Mouse (Mus musculus) ES-E14 (cell line): ENCODE data around the gene Uaca. TPM values are rescaled to one million over a fixed set of nuclear protein-coding genes. Genes with fewer than 3 reads are reported as not detected.
A peak's percentile ranks its signal among the peaks of the same experiment; 100 is the strongest.

Source experiments
- DNase-seq: peaks from one replicate; pipeline ENCODE4 v3.0.0-alpha.2; 2013; ENCODE audit warnings: low read depth, low spot score
- H3K27ac ChIP-seq: 2 replicates; pipeline ENCODE4 v1.5.1; 2012; ENCODE audit warnings: low read depth, mild to moderate bottlenecking, low read length, moderate library complexity, mixed read lengths; ENCODE audit not compliant: poor library complexity, insufficient read depth, severe bottlenecking
- H3K36me3 ChIP-seq: 2 replicates; pipeline ENCODE4 v1.6.1; 2012; ENCODE audit warnings: mild to moderate bottlenecking, low read length, moderate library complexity, mixed read lengths; ENCODE audit not compliant: control insufficient read depth, poor library complexity, insufficient read depth, severe bottlenecking
- H3K4me1 ChIP-seq, 2 experiments: fragments of 150-350 bp in 1 of 2; sonication (generic) in 1 of 2; 2 replicates each; pipeline ENCODE4 v1.6.1; 2012; ENCODE audit warnings: low read length in 2 of 2, mild to moderate bottlenecking in 1 of 2, mixed read lengths in 1 of 2; ENCODE audit not compliant: control insufficient read depth in 2 of 2, insufficient read depth in 2 of 2, poor library complexity in 1 of 2
- H3K4me3 ChIP-seq, 2 experiments: fragments of 150-350 bp in 1 of 2; sonication (generic) in 1 of 2; 2 replicates each; pipeline ENCODE4 v1.5.1; 2012; ENCODE audit warnings: low read length in 2 of 2, low read depth in 1 of 2, mild to moderate bottlenecking in 1 of 2, mixed read lengths in 1 of 2; ENCODE audit not compliant: insufficient read depth in 1 of 2, poor library complexity in 1 of 2, severe bottlenecking in 1 of 2
- H3K9ac ChIP-seq: 2 replicates; pipeline ENCODE4 v1.6.1; 2012; ENCODE audit warnings: low read depth, mild to moderate bottlenecking, low read length, mixed read lengths; ENCODE audit not compliant: poor library complexity, insufficient read depth, severe bottlenecking
- H3K9me3 ChIP-seq: fragments of 150-350 bp; sonication (generic); 2 replicates; pipeline ENCODE4 v1.6.1; 2012; ENCODE audit warnings: low read depth, mild to moderate bottlenecking, low read length; ENCODE audit not compliant: control insufficient read depth, insufficient read depth
- CHD2 ChIP-seq: IDR thresholded peaks from 2 replicates; pipeline ENCODE4 v1.6.1; 2014; ENCODE audit warnings: mild to moderate bottlenecking, low read depth, low read length, inconsistent platforms
- HCFC1 ChIP-seq: IDR thresholded peaks from 2 replicates; pipeline ENCODE4 v1.6.1; 2012; ENCODE audit warnings: low read length, inconsistent platforms, borderline replicate concordance; ENCODE audit not compliant: insufficient read depth
- MAFK ChIP-seq: IDR thresholded peaks from 2 replicates; pipeline ENCODE4 v1.6.1; 2014; ENCODE audit warnings: mild to moderate bottlenecking, low read depth, low read length, inconsistent platforms; ENCODE audit not compliant: insufficient read depth
- ZC3H11A ChIP-seq: IDR thresholded peaks from 2 replicates; pipeline ENCODE4 v1.6.1; 2012; ENCODE audit warnings: low read depth, mild to moderate bottlenecking, inconsistent platforms, low read length, borderline replicate concordance
- ZNF384 ChIP-seq: IDR thresholded peaks from 2 replicates; pipeline ENCODE4 v1.6.1; 2012; ENCODE audit warnings: low read depth, low read length, inconsistent platforms
- in situ Hi-C, 2 experiments: fragments of 600-800 bp; cut with MboI; formaldehyde crosslinking; loops; one replicate each; pipeline ENCODE4 v1.15.1; 2025; ENCODE audit warnings: low sequenced_read_pairs in 2 of 2, inconsistent platforms in 1 of 2; ENCODE audit not compliant: unreplicated experiment in 2 of 2
- total RNA-seq: library from RNA; depleted of rRNA; stranded (reverse); fragments of 300-350 nt; gene quantifications from 2 replicates; pipeline ENCODE4 v1.2.3, GENCODE M21; 2012

Gene Uaca
- total RNA-seq, 1 experiment = 22.1 TPM

DNA sequence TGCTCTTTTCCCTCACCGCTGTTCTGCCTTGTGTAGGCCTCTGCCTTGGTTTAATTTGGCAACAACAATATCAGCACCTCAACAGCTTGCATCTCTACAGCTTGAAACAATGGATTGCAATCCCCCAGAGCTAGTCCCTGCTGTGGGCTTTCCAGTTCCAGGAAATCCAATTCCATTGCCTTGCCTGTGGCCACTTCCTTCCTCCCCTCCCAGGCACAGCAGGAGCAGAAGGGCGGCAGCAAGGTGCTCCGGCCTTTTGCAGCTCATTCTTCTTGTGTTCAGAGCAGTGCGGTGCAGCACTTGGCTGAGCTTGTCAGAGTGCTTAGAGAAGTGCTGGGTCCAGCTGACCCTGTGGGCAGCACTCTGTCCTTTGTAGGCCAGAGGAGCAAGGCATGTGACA, 71.5 kb downstream of the Uaca start:
- H3K4me3 ChIP-seq = peak overlapping the region in 1 of 2 experiments; percentile 15; a peak in 1 of 4 replicates
- H3K27ac ChIP-seq = peak overlapping the region; percentile 48; the same call in 1 of the 2 replicates
- DNase-seq = no peak
- H3K36me3 ChIP-seq = peaks cover 3% of the 10 kb centered on the region; the same call in 1 of the 2 replicates
- in situ Hi-C loops = no loop called here
- no peaks in the 10 kb centered on the region for H3K9me3 ChIP-seq
- TF ChIP-seq MAFK (no peak), ZNF384 (no peak), ZC3H11A (no peak), HCFC1 (no peak), CHD2 (no peak)
- peaks cover 5 to 6% of the 10 kb centered on the region in 2 experiments; a peak in 3 of 4 replicates for H3K4me1 ChIP-seq
- no peak overlapping the region for H3K9ac ChIP-seq

DNA sequence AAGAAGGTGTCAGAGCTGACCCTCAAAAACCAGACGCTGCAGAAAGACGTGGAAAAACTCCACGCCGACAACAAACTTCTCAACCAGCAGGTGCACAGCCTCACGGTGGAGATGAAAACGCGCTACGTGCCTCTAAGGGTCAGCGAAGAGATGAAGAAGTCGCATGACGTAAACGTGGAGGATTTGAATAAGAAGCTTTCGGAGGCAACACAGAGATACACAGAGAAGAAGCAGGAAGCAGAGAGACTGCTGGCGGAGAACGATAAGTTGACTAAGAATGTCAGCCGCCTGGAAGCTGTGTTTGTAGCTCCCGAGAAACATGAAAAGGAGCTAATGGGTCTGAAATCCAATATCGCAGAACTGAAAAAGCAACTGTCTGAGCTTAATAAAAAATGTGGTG, 76.1 kb downstream of the Uaca start:
- Histone ChIP-seq H3K4me3 (no peak overlapping the region), H3K9me3 (no peaks in the 10 kb centered on the region), H3K36me3 (peaks cover 6% of the 10 kb centered on the region; the same call in 1 of the 2 replicates), H3K9ac (no peak overlapping the region), H3K4me1 (peaks cover 4 to 6% of the 10 kb centered on the region in 2 experiments; a peak in 3 of 4 replicates), H3K27ac (no peak overlapping the region)
- no peak for DNase-seq
- no peak for TF ChIP-seq CHD2
- no peak for TF ChIP-seq MAFK
- TF ChIP-seq ZNF384 = no peak
- TF ChIP-seq HCFC1 = no peak
- no peak for TF ChIP-seq ZC3H11A
- in situ Hi-C loops = no loop called here

DNA sequence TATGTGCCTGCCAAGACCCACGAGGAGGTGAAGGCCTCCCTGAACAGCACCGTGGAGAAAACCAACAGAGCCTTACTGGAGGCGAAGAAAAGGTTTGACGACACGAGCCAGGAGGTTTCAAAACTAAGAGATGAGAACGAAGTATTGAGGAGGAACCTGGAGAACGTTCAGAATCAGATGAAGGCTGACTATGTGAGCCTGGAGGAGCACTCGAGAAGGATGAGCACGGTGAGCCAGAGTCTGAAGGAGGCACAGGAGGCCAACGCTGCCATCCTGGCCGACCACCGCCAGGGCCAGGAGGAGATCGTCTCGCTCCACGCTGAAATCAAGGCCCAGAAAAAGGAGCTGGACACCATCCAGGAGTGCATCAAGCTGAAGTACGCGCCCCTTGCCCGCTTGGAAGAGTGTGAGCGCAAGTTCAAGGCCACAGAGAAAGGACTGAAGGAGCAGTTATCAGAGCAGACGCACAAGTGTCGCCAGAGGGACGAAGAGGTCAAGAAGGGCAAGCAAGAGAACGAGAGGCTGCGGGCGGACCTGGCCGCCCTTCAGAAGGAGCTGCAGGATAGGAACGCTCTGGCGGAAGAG, 76.7 kb downstream of the Uaca start:
- Histone ChIP-seq H3K27ac (no peak overlapping the region), H3K36me3 (peaks cover 6% of the 10 kb centered on the region; the same call in 1 of the 2 replicates), H3K4me3 (no peak overlapping the region; a peak in 1 of 4 replicates), H3K4me1 (peaks cover 3 to 6% of the 10 kb centered on the region in 2 experiments; a peak in 3 of 4 replicates), H3K9ac (no peak overlapping the region), H3K9me3 (no peaks in the 10 kb centered on the region)
- DNase-seq = no peak
- in situ Hi-C loops = no loop called here
- TF ChIP-seq ZC3H11A (no peak), CHD2 (no peak), HCFC1 (no peak)

DNA sequence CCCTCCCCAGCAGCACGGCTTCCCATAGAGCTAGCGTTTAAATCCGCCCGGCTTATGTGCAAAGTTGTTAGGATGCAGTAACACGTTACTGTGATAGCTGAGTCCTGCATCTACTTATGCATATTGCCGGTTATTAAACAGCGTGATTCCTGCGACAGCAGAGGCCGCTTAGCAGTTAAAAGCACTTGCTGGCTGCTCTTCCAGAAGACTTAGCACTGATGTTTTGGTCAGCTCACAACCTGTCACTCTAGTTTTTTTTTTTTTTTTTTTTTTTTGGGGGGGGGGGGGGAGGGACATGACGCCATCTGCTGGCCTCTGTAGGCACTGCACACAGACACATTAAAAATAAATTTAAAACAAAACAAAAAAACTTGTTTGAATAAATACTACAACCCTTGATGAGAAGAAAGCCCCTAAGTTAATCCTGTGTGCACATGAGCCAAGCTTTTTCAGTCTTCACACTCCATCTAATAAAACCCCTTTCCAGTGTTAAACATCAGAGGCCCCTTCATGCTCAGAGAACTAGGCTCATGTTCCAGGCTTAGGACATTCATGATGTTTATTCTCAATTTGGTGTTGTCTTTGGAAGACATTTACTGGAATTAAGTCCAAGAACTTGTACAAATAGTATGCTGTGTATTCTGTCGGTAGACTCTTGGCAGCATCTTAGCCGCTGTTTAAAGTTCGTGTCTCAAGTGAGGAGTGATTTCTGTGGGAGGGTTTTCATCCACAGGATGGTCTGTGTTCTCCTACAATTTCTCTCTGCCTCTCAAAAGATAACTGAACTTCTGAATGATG, 79.1 kb downstream of the Uaca start:
- peaks cover 7% of the 10 kb centered on the region for H3K36me3 ChIP-seq
- no peak for DNase-seq
- H3K9me3 ChIP-seq = no peaks in the 10 kb centered on the region
- H3K9ac ChIP-seq = no peak overlapping the region
- in situ Hi-C loops = no loop called here
- no peak overlapping the region for H3K4me3 ChIP-seq
- no peak overlapping the region for H3K27ac ChIP-seq
- TF ChIP-seq ZNF384 (peak; percentile 97), MAFK (no peak), HCFC1 (no peak), CHD2 (no peak), ZC3H11A (no peak)
- H3K4me1 ChIP-seq = peaks cover 3 to 6% of the 10 kb centered on the region in 2 experiments; a peak in 3 of 4 replicates
